Mouse (Mus musculus) R1 (cell line): ENCODE measurements around the gene Epop.

ENCODE experiments used
- DNase-seq: peaks from one replicate; pipeline ENCODE4 v3.0.0-alpha.2; 2018; ENCODE audit warnings: low read depth, low spot score

The Epop gene

GRCm38 (mm10) chr11:97590227-97590960, 39.1 kb downstream of the Epop start:
- peak; percentile 30 for DNase-seq

GRCm38 (mm10) chr11:97589216-97589615, 40.3 kb downstream of the Epop start:
- DNase-seq = peak; percentile 40

- no peak for DNase-seq
Observed at GRCm38 (mm10) chr11:97585932-97586331, 43.6 kb downstream of the Epop start.

- no peak for DNase-seq
Observed at GRCm38 (mm10) chr11:97584476-97584875, 45.0 kb downstream of the Epop start.

- no peak for DNase-seq
Observed at GRCm38 (mm10) chr11:97579088-97579857, 50.2 kb downstream of the Epop start.

GRCm38 (mm10) chr11:97578286-97578685, 51.2 kb downstream of the Epop start:
- no peak for DNase-seq
